Mouse (Mus musculus) kidney, postnatal 36 days (tissue): ENCODE results near the gene Vmn2r69.

ENCODE experiments used
- DNase-seq, 2 experiments: peaks; one replicate each; pipeline ENCODE4 v3.0.0; 2021 to 2022; ENCODE audit warnings: mixed read lengths in 2 of 2

Gene Vmn2r69

GRCm38 (mm10) chr7:85415820-85416219 lies at the start of gene Vmn2r69:
Vmn2r69 (minus strand) TSS chr7:85415920.
- no peak for DNase-seq
